Mouse (Mus musculus) liver, postnatal 0 days (tissue): Measurements from ENCODE around the gene Flad1. TPM values are rescaled to one million over a fixed set of nuclear protein-coding genes. Genes with fewer than 3 reads are reported as not detected.

Experiments used
- ATAC-seq: fragments of 200-750 bp; cut with Nextera tagmentation; 2 replicates; pipeline ENCODE4 v1.8.0; 2017; ENCODE audit warnings: mild to moderate bottlenecking, moderate library complexity
- DNase-seq: peaks from one replicate; pipeline ENCODE4 v3.0.0-alpha.2; 2016
- H3K27ac ChIP-seq: fragments of 300-500 bp; sonication (generic); 2 replicates; pipeline ENCODE4 v1.5.1; 2014; ENCODE audit warnings: antibody characterized with exemption, moderate library complexity, mild to moderate bottlenecking, low read depth
- H3K27me3 ChIP-seq: fragments of 300-500 bp; sonication (generic); 2 replicates; pipeline ENCODE4 v1.6.1; 2014; ENCODE audit warnings: low read length, control low read depth, mixed read lengths; ENCODE audit not compliant: insufficient read depth
- H3K36me3 ChIP-seq: fragments of 300-500 bp; sonication (generic); replicated peaks from 2 replicates; pipeline ENCODE4 v1.6.1; 2014; ENCODE audit warnings: mild to moderate bottlenecking, control low read depth, low read length, moderate library complexity, mixed read lengths; ENCODE audit not compliant: insufficient read depth
- H3K4me1 ChIP-seq: fragments of 300-500 bp; sonication (generic); 2 replicates; pipeline ENCODE4 v1.6.1; 2014; ENCODE audit warnings: antibody characterized with exemption, mild to moderate bottlenecking, control low read depth; ENCODE audit not compliant: insufficient read depth
- H3K4me2 ChIP-seq: fragments of 300-500 bp; sonication (generic); 2 replicates; pipeline ENCODE4 v1.6.1; 2014; ENCODE audit warnings: low read depth, mild to moderate bottlenecking, low read length, moderate library complexity, mixed read lengths
- H3K4me3 ChIP-seq: fragments of 300-500 bp; sonication (generic); 2 replicates; pipeline ENCODE4 v1.5.1; 2014; ENCODE audit warnings: low read depth, low read length
- H3K9ac ChIP-seq: fragments of 300-500 bp; sonication (generic); replicated peaks from 2 replicates; pipeline ENCODE4 v1.6.1; 2014; ENCODE audit warnings: mild to moderate bottlenecking, moderate library complexity
- H3K9me3 ChIP-seq: fragments of 300-500 bp; sonication (generic); 2 replicates; pipeline ENCODE4 v1.6.1; 2016; ENCODE audit warnings: mild to moderate bottlenecking, control low read depth, low read length, mixed read lengths
- CTCF ChIP-seq: sonication (generic); IDR thresholded peaks from 2 replicates; pipeline ENCODE4 v1.5.1; 2016; ENCODE audit warnings: antibody characterized with exemption, low read depth
- EP300 ChIP-seq: IDR thresholded peaks from 2 replicates; pipeline ENCODE4 v1.6.1; 2016; ENCODE audit warnings: antibody characterized with exemption, low read depth, mild to moderate bottlenecking
- WGBS: fragments of 180-500 bp; shearing (Covaris S2); extraction: QIAGEN DNeasy Blood & Tissue Kit; methylation state at CpG from one replicate; pipeline ENCODE4 v1.1.7; 2014; ENCODE audit not compliant: insufficient replicate concordance; 5-methylcytosine and 5-hydroxymethylcytosine counted together
- polyA plus RNA-seq: library from polyadenylated mRNA; unstranded; fragments of >200 nt; fragmentation: Nextera tagmentation; extraction: Ambion mirVana; gene quantifications from 2 replicates; pipeline ENCODE4 v1.2.1, GENCODE M21; 2015

Flad1 gene
- polyA plus RNA-seq, 1 experiment from 2014 or later, result 18.8 TPM

- Histone ChIP-seq H3K4me2 (peak within 1 kb of the TSS; percentile 100), H3K9me3 (no peaks in the 10 kb centered on the region), H3K9ac (peak within 1 kb of the TSS; percentile 79), H3K4me3 (peak within 1 kb of the TSS; percentile 78), H3K27me3 (peaks cover 12% of the 10 kb centered on the region), H3K4me1 (peaks cover 57% of the 10 kb centered on the region), H3K27ac (peak within 1 kb of the TSS; percentile 99), H3K36me3 (no peaks in the 10 kb centered on the region)
- ATAC-seq (peak; percentile 64), DNase-seq (peak; percentile 84)
- peak; percentile 60 for TF ChIP-seq CTCF
- no peak for TF ChIP-seq EP300
- under 1% methylated on average over 38 of the region's 42 CpGs for WGBS
These were observed 17.4 kb downstream of the Flad1 start, which contains the start of gene Zbtb7b for GRCm38 (mm10) chr3:89394006-89394893. Gene Zbtb7b, minus strand, starts transcription at chr3:89394776.

GRCm38 (mm10) chr3:89393605-89394004 is 18.1 kb downstream of the Flad1 start:
- Histone ChIP-seq H3K27ac (peak overlapping the region; percentile 99), H3K9ac (peak overlapping the region; percentile 79), H3K36me3 (no peaks in the 10 kb centered on the region), H3K4me3 (peak overlapping the region; percentile 78), H3K27me3 (peaks cover 12% of the 10 kb centered on the region), H3K4me1 (peaks cover 64% of the 10 kb centered on the region), H3K9me3 (no peaks in the 10 kb centered on the region), H3K4me2 (peak overlapping the region; percentile 100)
- peak; percentile 97 for DNase-seq
- TF ChIP-seq CTCF, result no peak
- no peak for TF ChIP-seq EP300
- WGBS, result under 1% methylated on average over 15 of the region's 15 CpGs
- ATAC-seq, result peak; percentile 90

DNA sequence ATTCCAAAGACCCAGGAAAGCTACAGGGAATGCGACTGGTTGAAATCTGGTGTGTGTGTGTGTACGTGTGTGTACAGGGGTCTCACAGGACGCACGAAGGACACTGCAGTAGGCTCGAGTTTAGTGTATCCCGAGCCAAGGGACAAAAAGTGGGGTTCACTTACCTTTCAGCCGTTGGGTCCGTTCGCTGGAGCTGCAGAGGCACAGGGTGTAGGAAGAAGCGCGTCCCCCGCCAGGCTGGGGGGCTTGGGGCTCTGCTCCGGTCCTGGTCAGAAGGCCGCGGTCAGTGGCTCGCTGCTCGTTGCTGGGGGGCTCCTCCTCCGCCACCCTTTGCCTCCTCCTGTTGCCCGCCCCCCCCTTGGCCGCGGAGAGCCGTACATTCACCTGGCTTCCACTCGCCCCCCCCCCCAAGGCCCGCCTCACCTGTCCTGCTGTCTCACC is 18.8 kb downstream of the Flad1 start:
- H3K4me2 ChIP-seq, result peak overlapping the region; percentile 100
- peak overlapping the region; percentile 99 for H3K27ac ChIP-seq
- no peak for DNase-seq
- peak overlapping the region; percentile 78 for H3K4me3 ChIP-seq
- H3K27me3 ChIP-seq, result peaks cover 12% of the 10 kb centered on the region
- H3K9me3 ChIP-seq, result no peaks in the 10 kb centered on the region
- 0% methylated on average over 14 of the region's 24 CpGs for WGBS
- ATAC-seq, result no peak
- no peaks in the 10 kb centered on the region for H3K36me3 ChIP-seq
- H3K9ac ChIP-seq, result peak overlapping the region; percentile 82
- peaks cover 66% of the 10 kb centered on the region for H3K4me1 ChIP-seq
- TF ChIP-seq EP300 (no peak), CTCF (no peak)

- 1% methylated on average over 46 of the region's 56 CpGs for WGBS
- Histone ChIP-seq H3K9ac (peak overlapping the region; percentile 82), H3K4me2 (peak overlapping the region; percentile 100), H3K36me3 (no peaks in the 10 kb centered on the region), H3K4me1 (peaks cover 66% of the 10 kb centered on the region), H3K27me3 (peaks cover 12% of the 10 kb centered on the region), H3K9me3 (no peaks in the 10 kb centered on the region), H3K27ac (peak overlapping the region; percentile 99), H3K4me3 (peak overlapping the region; percentile 78)
- DNase-seq, result peak; percentile 77
- TF ChIP-seq CTCF, result peak; percentile 6; the same call in 1 of the 2 replicates
- TF ChIP-seq EP300, result peak; percentile 18; the same call in 1 of the 2 replicates
- peak; percentile 7; the same call in 1 of the 2 replicates for ATAC-seq
These were observed 19.8 kb downstream of the Flad1 start for GRCm38 (mm10) chr3:89391663-89392511.

DNA sequence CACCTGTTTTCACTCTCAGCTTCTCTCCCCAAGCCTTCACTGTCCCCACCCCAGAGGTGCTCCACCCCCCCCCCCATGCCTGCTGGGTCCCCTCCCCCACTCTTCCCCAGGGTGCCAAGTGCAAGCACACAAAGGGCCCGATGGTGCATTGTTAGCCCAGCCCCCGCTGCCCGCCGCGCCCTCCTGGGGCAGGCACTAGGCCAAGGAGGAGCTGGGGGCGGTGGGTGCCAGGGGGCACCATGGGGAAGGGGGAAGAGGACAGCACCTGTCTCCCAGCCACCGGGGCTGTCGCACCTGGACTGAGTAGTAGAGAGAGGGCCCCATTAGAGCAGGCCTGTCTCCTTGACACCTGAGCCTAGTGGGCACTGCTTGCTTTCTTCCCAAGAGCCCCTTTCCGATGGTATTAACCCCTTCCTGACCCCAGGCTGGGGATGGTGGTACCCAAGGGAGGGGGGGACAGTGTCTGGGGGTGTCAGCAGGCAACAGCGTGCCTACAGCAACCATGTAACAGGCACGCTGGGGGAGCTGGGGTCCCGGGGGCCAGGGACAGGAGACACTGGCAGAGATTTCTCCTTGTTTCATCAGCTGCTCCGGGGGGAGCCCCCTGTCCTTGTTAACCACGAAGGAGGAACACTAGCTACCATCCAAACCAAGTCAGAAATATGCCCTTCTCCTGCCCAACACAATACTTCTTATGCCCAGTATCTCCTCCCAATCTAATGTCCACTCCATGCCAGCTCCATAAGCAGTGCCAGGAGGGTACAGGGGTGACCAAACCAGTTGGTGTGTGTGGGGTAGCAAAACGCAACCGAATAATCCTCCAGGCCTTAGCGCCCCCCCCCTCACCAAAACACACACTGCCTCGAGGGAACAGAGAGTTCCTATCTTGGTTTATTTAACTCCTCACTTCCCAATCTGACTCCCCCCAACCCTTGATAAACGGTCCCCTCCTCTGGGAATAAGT is 20.7 kb downstream of the Flad1 start:
- peak overlapping the region; percentile 78 for H3K4me3 ChIP-seq
- peaks cover 12% of the 10 kb centered on the region for H3K27me3 ChIP-seq
- DNase-seq (peak; percentile 57), ATAC-seq (no peak)
- TF ChIP-seq EP300, result no peak
- no peak for TF ChIP-seq CTCF
- 17% methylated on average over 19 of the region's 19 CpGs for WGBS
- H3K36me3 ChIP-seq, result no peaks in the 10 kb centered on the region
- H3K4me1 ChIP-seq, result peaks cover 62% of the 10 kb centered on the region
- peak overlapping the region; percentile 100 for H3K4me2 ChIP-seq
- peak overlapping the region; percentile 99 for H3K27ac ChIP-seq
- peak overlapping the region; percentile 82 for H3K9ac ChIP-seq
- H3K9me3 ChIP-seq, result no peaks in the 10 kb centered on the region
